Mouse (Mus musculus) erythroblast, embryonic 14.5 days (primary cell): ENCODE measurements around the gene Gm28048. TPM values are rescaled to one million over a fixed set of nuclear protein-coding genes. Genes with fewer than 3 reads are reported as not detected.

Experiments used
- H3K27me3 ChIP-seq: 2 replicates; pipeline ENCODE4 v1.6.1; 2012; ENCODE audit warnings: inconsistent platforms; ENCODE audit not compliant: control insufficient read depth
- H3K36me3 ChIP-seq: 2 replicates; pipeline ENCODE4 v1.6.1; 2012; ENCODE audit warnings: mild to moderate bottlenecking, inconsistent platforms; ENCODE audit not compliant: control insufficient read depth
- H3K4me1 ChIP-seq: 2 replicates; pipeline ENCODE4 v1.6.1; 2012; ENCODE audit warnings: inconsistent platforms; ENCODE audit not compliant: control insufficient read depth
- H3K4me3 ChIP-seq: replicated peaks from 2 replicates; pipeline ENCODE3; 2012; ENCODE audit warnings: moderate library complexity, mild to moderate bottlenecking, inconsistent platforms
- H3K9me3 ChIP-seq: 2 replicates; pipeline ENCODE4 v1.6.1; 2012; ENCODE audit warnings: low read length, inconsistent platforms, mixed read lengths; ENCODE audit not compliant: control insufficient read depth
- GATA1 ChIP-seq: IDR thresholded peaks from 2 replicates; pipeline ENCODE4 v1.6.1; 2012; ENCODE audit warnings: low read length, inconsistent platforms, mixed read lengths
- TAL1 ChIP-seq: IDR thresholded peaks from 3 replicates; pipeline ENCODE4 v1.6.1; 2012; ENCODE audit warnings: low read length, inconsistent platforms, mixed read lengths
- polyA plus RNA-seq: library from polyadenylated mRNA; stranded (reverse); fragments of >175 nt; gene quantifications from 2 replicates; pipeline ENCODE4 v1.2.3, GENCODE M21; 2012

The Gm28048 gene
- polyA plus RNA-seq, 1 experiment, result not detected

GRCm38 (mm10) chr11:22854571-22854970 lies 127.3 kb downstream of the Gm28048 start:
- Histone ChIP-seq H3K27me3 (peaks cover 19% of the 10 kb centered on the region), H3K36me3 (no peaks in the 10 kb centered on the region; the same call in 1 of the 2 replicates), H3K4me3 (no peak overlapping the region), H3K9me3 (no peaks in the 10 kb centered on the region), H3K4me1 (peaks cover 46% of the 10 kb centered on the region)
- TF ChIP-seq TAL1, result no peak
- no peak for TF ChIP-seq GATA1

GRCm38 (mm10) chr11:22853477-22854157 lies 128.3 kb downstream of the Gm28048 start:
- H3K27me3 ChIP-seq, result peaks cover 13% of the 10 kb centered on the region
- no peak for TF ChIP-seq TAL1
- no peak for TF ChIP-seq GATA1
- no peaks in the 10 kb centered on the region for H3K9me3 ChIP-seq
- H3K4me3 ChIP-seq, result no peak overlapping the region
- H3K36me3 ChIP-seq, result no peaks in the 10 kb centered on the region; the same call in 1 of the 2 replicates
- H3K4me1 ChIP-seq, result peaks cover 42% of the 10 kb centered on the region

- no peaks in the 10 kb centered on the region; the same call in 1 of the 2 replicates for H3K36me3 ChIP-seq
- peaks cover 2% of the 10 kb centered on the region for H3K27me3 ChIP-seq
- H3K4me1 ChIP-seq, result peaks cover 41% of the 10 kb centered on the region
- no peak overlapping the region for H3K4me3 ChIP-seq
- TF ChIP-seq GATA1, result no peak
- no peak for TF ChIP-seq TAL1
- no peaks in the 10 kb centered on the region for H3K9me3 ChIP-seq
Measured at GRCm38 (mm10) chr11:22852510-22852909, 129.4 kb downstream of the Gm28048 start.

GRCm38 (mm10) chr11:22851416-22851815 lies 130.5 kb downstream of the Gm28048 start:
- H3K36me3 ChIP-seq, result no peaks in the 10 kb centered on the region; the same call in 1 of the 2 replicates

GRCm38 (mm10) chr11:22850077-22850476 lies 131.8 kb downstream of the Gm28048 start:
- Histone ChIP-seq H3K36me3 (no peaks in the 10 kb centered on the region; the same call in 1 of the 2 replicates), H3K4me1 (peaks cover 58% of the 10 kb centered on the region), H3K4me3 (no peak overlapping the region), H3K27me3 (no peaks in the 10 kb centered on the region), H3K9me3 (no peaks in the 10 kb centered on the region)
- TF ChIP-seq GATA1, result no peak
- TF ChIP-seq TAL1, result no peak

More at GRCm38 (mm10) chr11:22851416-22851815, 130.5 kb downstream of the Gm28048 start:
- Histone ChIP-seq H3K27me3 (no peaks in the 10 kb centered on the region), H3K4me3 (no peak overlapping the region), H3K9me3 (no peaks in the 10 kb centered on the region), H3K4me1 (peaks cover 48% of the 10 kb centered on the region)
- TF ChIP-seq TAL1 (no peak), GATA1 (no peak)

- Histone ChIP-seq H3K4me1 (peaks cover 62% of the 10 kb centered on the region), H3K9me3 (no peaks in the 10 kb centered on the region), H3K4me3 (no peak overlapping the region), H3K36me3 (no peaks in the 10 kb centered on the region; the same call in 1 of the 2 replicates), H3K27me3 (no peaks in the 10 kb centered on the region)
- TF ChIP-seq GATA1, result no peak
Measured at GRCm38 (mm10) chr11:22848649-22849195, 133.2 kb downstream of the Gm28048 start.

GRCm38 (mm10) chr11:22847732-22848648 lies 133.9 kb downstream of the Gm28048 start:
- no peak overlapping the region for H3K4me3 ChIP-seq
- H3K4me1 ChIP-seq, result peaks cover 69% of the 10 kb centered on the region
- H3K36me3 ChIP-seq, result no peaks in the 10 kb centered on the region
- no peaks in the 10 kb centered on the region for H3K27me3 ChIP-seq
- H3K9me3 ChIP-seq, result no peaks in the 10 kb centered on the region
- TF ChIP-seq GATA1 (no peak), TAL1 (no peak)

GRCm38 (mm10) chr11:22846960-22847731 lies 134.7 kb downstream of the Gm28048 start:
- Histone ChIP-seq H3K4me1 (peaks cover 77% of the 10 kb centered on the region), H3K36me3 (no peaks in the 10 kb centered on the region), H3K27me3 (no peaks in the 10 kb centered on the region), H3K4me3 (no peak overlapping the region), H3K9me3 (no peaks in the 10 kb centered on the region)
- no peak for TF ChIP-seq GATA1
- no peak for TF ChIP-seq TAL1
